In genomic region chr9:57547869-57548268, GRCm38 (mm10) we compare ENCODE assay signal across 25 mouse cellular contexts. TPM values are rescaled to one million over a fixed set of nuclear protein-coding genes. Genes with fewer than 3 reads are reported as not detected.
DNase-seq lines count a peak whose midpoint lies in the region; ATAC-seq and TF ChIP-seq lines count a peak whose summit lies in the region.
"Had no signal": no experiment of that assay in that cellular context is flagged by ENCODE, and none has a peak within 500 bp of the region (broad histone marks: within the 10 kb centered on the region; RNA-seq: fewer than 3 reads in every experiment).

No protein-coding gene starts in this region.

- H3K9ac ChIP-seq in heart, adult 2 months (ENCODE audit: low read depth, low read length), result no peak overlapping the region
- no peak overlapping the region for H3K9ac ChIP-seq in heart, embryonic 12.5 days
- H3K9ac ChIP-seq in liver, embryonic 14.5 days (replicated peaks), result no peak overlapping the region
- no peak overlapping the region for H3K9ac ChIP-seq in liver, embryonic 11.5 days (ENCODE audit: low read depth, low read length)
- H3K9ac ChIP-seq in ES-E14 (ENCODE audit: insufficient read depth, low read depth, low read length, poor library complexity, severe bottlenecking), result no peak overlapping the region
- no peak overlapping the region for H3K9ac ChIP-seq in stomach, embryonic 15.5 days
- H3K9ac ChIP-seq: forebrain, embryonic 15.5 days; hindbrain, embryonic 15.5 days; limb, embryonic 15.5 days; lung, embryonic 15.5 days; neural tube, embryonic 12.5 days had no signal

- no peak overlapping the region for H3K4me2 ChIP-seq in heart, embryonic 12.5 days
- H3K4me2 ChIP-seq in liver, embryonic 14.5 days (ENCODE audit: low read depth), result peak overlapping the region; percentile 1; the same call in 1 of the 2 replicates
- no peak overlapping the region for H3K4me2 ChIP-seq in liver, embryonic 11.5 days
- H3K4me2 ChIP-seq in stomach, embryonic 15.5 days, result no peak overlapping the region
- H3K4me2 ChIP-seq: forebrain, embryonic 15.5 days; hindbrain, embryonic 15.5 days; limb, embryonic 15.5 days; lung, embryonic 15.5 days; neural tube, embryonic 12.5 days had no signal

- no peak overlapping the region for H3K4me3 ChIP-seq in heart, adult 2 months
- H3K4me3 ChIP-seq in heart, embryonic 12.5 days, result no peak overlapping the region
- no peak overlapping the region for H3K4me3 ChIP-seq in liver, embryonic 14.5 days (ENCODE audit: insufficient read depth in 1 of 2, low read depth in 2 of 2, low read length in 2 of 2)
- no peak overlapping the region for H3K4me3 ChIP-seq in liver, embryonic 11.5 days (ENCODE audit: low read depth, low read length)
- peak overlapping the region; percentile 3 to 10; a peak in 2 of 4 replicates for H3K4me3 ChIP-seq in ES-E14 (ENCODE audit: insufficient read depth in 1 of 2, low read depth in 1 of 2, low read length in 2 of 2, poor library complexity in 1 of 2, severe bottlenecking in 1 of 2)
- no peak overlapping the region for H3K4me3 ChIP-seq in stomach, embryonic 15.5 days (replicated peaks)
- no peak overlapping the region for H3K4me3 ChIP-seq in lung, adult 2 months (replicated peaks; ENCODE audit: extremely low read depth, low read depth, low read length)
- no peak overlapping the region for H3K4me3 ChIP-seq in forebrain, embryonic 10.5 days
- H3K4me3 ChIP-seq: forebrain, embryonic 15.5 days; hindbrain, embryonic 10.5 days; hindbrain, embryonic 15.5 days; limb, embryonic 10.5 days; limb, embryonic 15.5 days; lung, embryonic 15.5 days; neural tube, embryonic 12.5 days had no signal

- H3K79me2 ChIP-seq in heart, adult 2 months (replicated peaks; ENCODE audit: control insufficient read depth, insufficient read depth, low read length), result no peaks in the 10 kb centered on the region; the same call in 1 of the 2 replicates

- TF ChIP-seq POLR2A in heart, adult 2 months (IDR thresholded peaks at IDR 0.05; ENCODE audit: insufficient read depth, low read depth, low read length), result no peak
- TF ChIP-seq POLR2A in lung, adult 2 months (IDR thresholded peaks at IDR 0.05; ENCODE audit: borderline replicate concordance, extremely low read depth, low read depth, low read length), result no peak

- in situ Hi-C loops in ES-E14 (cut with MboI; ENCODE audit: low sequenced_read_pairs in 2 of 2, unreplicated experiment in 2 of 2), result no loop called here

- H3K9me3 ChIP-seq in heart, embryonic 12.5 days (replicated peaks), result no peaks in the 10 kb centered on the region
- no peaks in the 10 kb centered on the region for H3K9me3 ChIP-seq in liver, embryonic 14.5 days (ENCODE audit: control insufficient read depth, low read length)
- no peaks in the 10 kb centered on the region for H3K9me3 ChIP-seq in liver, embryonic 11.5 days (ENCODE audit: control insufficient read depth, low read length)
- no peaks in the 10 kb centered on the region; the same call in 1 of the 2 replicates for H3K9me3 ChIP-seq in ES-E14 (ENCODE audit: control insufficient read depth, insufficient read depth, low read depth, low read length)
- no peaks in the 10 kb centered on the region for H3K9me3 ChIP-seq in stomach, embryonic 15.5 days
- no peaks in the 10 kb centered on the region for H3K9me3 ChIP-seq in forebrain, embryonic 10.5 days
- H3K9me3 ChIP-seq: forebrain, embryonic 15.5 days; hindbrain, embryonic 10.5 days; hindbrain, embryonic 15.5 days; limb, embryonic 10.5 days; limb, embryonic 15.5 days; lung, embryonic 15.5 days; neural tube, embryonic 12.5 days had no signal

- no peaks in the 10 kb centered on the region for H3K27me3 ChIP-seq in heart, adult 2 months (ENCODE audit: control insufficient read depth, insufficient read depth, low read length)
- no peaks in the 10 kb centered on the region for H3K27me3 ChIP-seq in heart, embryonic 12.5 days (replicated peaks)
- no peaks in the 10 kb centered on the region for H3K27me3 ChIP-seq in liver, embryonic 14.5 days (ENCODE audit: control insufficient read depth, insufficient read depth, low read length)
- no peaks in the 10 kb centered on the region for H3K27me3 ChIP-seq in liver, embryonic 11.5 days (replicated peaks; ENCODE audit: control insufficient read depth, insufficient read depth, low read length)
- no peaks in the 10 kb centered on the region for H3K27me3 ChIP-seq in stomach, embryonic 15.5 days (replicated peaks)
- no peaks in the 10 kb centered on the region for H3K27me3 ChIP-seq in forebrain, embryonic 10.5 days (ENCODE audit: poor library complexity, severe bottlenecking)
- H3K27me3 ChIP-seq: forebrain, embryonic 15.5 days; hindbrain, embryonic 15.5 days; limb, embryonic 15.5 days; lung, embryonic 15.5 days; neural tube, embryonic 12.5 days had no signal

- H3K27ac ChIP-seq in heart, adult 2 months, result peak overlapping the region; percentile 26; the same call in 1 of the 2 replicates
- no peak overlapping the region for H3K27ac ChIP-seq in heart, embryonic 12.5 days (ENCODE audit: poor library complexity, severe bottlenecking)
- H3K27ac ChIP-seq in liver, embryonic 14.5 days, result no peak overlapping the region
- no peak overlapping the region for H3K27ac ChIP-seq in liver, embryonic 11.5 days (ENCODE audit: low read depth, low read length)
- H3K27ac ChIP-seq in ES-E14 (ENCODE audit: insufficient read depth, low read depth, low read length, poor library complexity, severe bottlenecking), result no peak overlapping the region
- H3K27ac ChIP-seq in stomach, embryonic 15.5 days, result peak overlapping the region; percentile 11; the same call in 1 of the 2 replicates
- no peak overlapping the region for H3K27ac ChIP-seq in forebrain, embryonic 10.5 days
- H3K27ac ChIP-seq: forebrain, embryonic 15.5 days; hindbrain, embryonic 10.5 days; hindbrain, embryonic 15.5 days; limb, embryonic 10.5 days; limb, embryonic 15.5 days; lung, embryonic 15.5 days; neural tube, embryonic 12.5 days had no signal

- 78% methylated on average over 11 of the region's 11 CpGs for WGBS in heart, adult 2 months
- WGBS in heart, embryonic 12.5 days, result 84% methylated on average over 11 of the region's 11 CpGs
- WGBS in liver, embryonic 14.5 days (ENCODE audit: insufficient replicate concordance), result 72% methylated on average over 11 of the region's 11 CpGs
- 86% methylated on average over 11 of the region's 11 CpGs for whole genome bisulfite sequencing in liver, embryonic 11.5 days
- 86% methylated on average over 11 of the region's 11 CpGs for WGBS in stomach, embryonic 15.5 days
- WGBS in lung, adult 2 months, result 80% methylated on average over 11 of the region's 11 CpGs
- 93% methylated on average over 11 of the region's 11 CpGs for WGBS in forebrain, embryonic 10.5 days

- TF ChIP-seq EP300 in heart, adult 2 months (IDR thresholded peaks at IDR 0.05; ENCODE audit: insufficient read depth, low read depth, low read length), result no peak
- no peak for TF ChIP-seq EP300 in liver, embryonic 14.5 days (IDR thresholded peaks at IDR 0.05; ENCODE audit: low read depth)

- no peak for TF ChIP-seq CTCF in heart, adult 2 months (IDR thresholded peaks at IDR 0.05)
- TF ChIP-seq CTCF in liver, embryonic 14.5 days (IDR thresholded peaks at IDR 0.05; ENCODE audit: low read depth), result no peak
- no peak for TF ChIP-seq CTCF in lung, adult 2 months (IDR thresholded peaks at IDR 0.05; ENCODE audit: insufficient read depth, low read length)

- no peak for ATAC-seq in heart, embryonic 12.5 days (ENCODE audit: insufficient number of reproducible peaks, low FRiP score)
- no peak for ATAC-seq in liver, embryonic 14.5 days (ENCODE audit: insufficient read depth)
- ATAC-seq in liver, embryonic 11.5 days (replicated peaks; ENCODE audit: low FRiP score), result no peak
- no peak for ATAC-seq in stomach, embryonic 15.5 days (ENCODE audit: insufficient read depth, low FRiP score, low read depth)
- ATAC-seq: forebrain, embryonic 15.5 days; inflammation-experienced regulatory T-cells, adult 6 months had no signal

- H3K36me3 ChIP-seq in heart, adult 2 months (ENCODE audit: control insufficient read depth, insufficient read depth, low read length), result peaks cover 4% of the 10 kb centered on the region; the same call in 1 of the 2 replicates
- peaks cover 63% of the 10 kb centered on the region for H3K36me3 ChIP-seq in heart, embryonic 12.5 days
- H3K36me3 ChIP-seq in liver, embryonic 14.5 days (replicated peaks; ENCODE audit: control insufficient read depth, insufficient read depth, low read depth), result no peaks in the 10 kb centered on the region; the same call in 1 of the 2 replicates
- peaks cover 36% of the 10 kb centered on the region for H3K36me3 ChIP-seq in liver, embryonic 11.5 days (ENCODE audit: control insufficient read depth, insufficient read depth, low read length)
- H3K36me3 ChIP-seq in ES-E14 (ENCODE audit: control insufficient read depth, insufficient read depth, low read length, poor library complexity, severe bottlenecking), result peaks cover 6% of the 10 kb centered on the region
- peaks cover 24% of the 10 kb centered on the region for H3K36me3 ChIP-seq in stomach, embryonic 15.5 days
- peaks cover 79% of the 10 kb centered on the region for H3K36me3 ChIP-seq in forebrain, embryonic 10.5 days (replicated peaks)

- peaks cover 15% of the 10 kb centered on the region for H3K4me1 ChIP-seq in heart, adult 2 months (ENCODE audit: control insufficient read depth, insufficient read depth, low read length)
- peaks cover 42% of the 10 kb centered on the region for H3K4me1 ChIP-seq in heart, embryonic 12.5 days (replicated peaks)
- peaks cover 4 to 17% of the 10 kb centered on the region in 2 experiments for H3K4me1 ChIP-seq in liver, embryonic 14.5 days (replicated peaks; ENCODE audit: control insufficient read depth in 2 of 2, insufficient read depth in 2 of 2, low read length in 1 of 2)
- H3K4me1 ChIP-seq in liver, embryonic 11.5 days (replicated peaks; ENCODE audit: control insufficient read depth, insufficient read depth, low read length), result peaks cover 20% of the 10 kb centered on the region; the same call in 1 of the 2 replicates
- peaks cover 1 to 10% of the 10 kb centered on the region in 2 experiments; a peak in 2 of 4 replicates for H3K4me1 ChIP-seq in ES-E14 (ENCODE audit: control insufficient read depth in 2 of 2, insufficient read depth in 2 of 2, low read length in 2 of 2, poor library complexity in 1 of 2)
- H3K4me1 ChIP-seq in stomach, embryonic 15.5 days, result peaks cover 4% of the 10 kb centered on the region; the same call in 1 of the 2 replicates
- peaks cover 2% of the 10 kb centered on the region; the same call in 1 of the 2 replicates for H3K4me1 ChIP-seq in lung, adult 2 months (ENCODE audit: control insufficient read depth, insufficient read depth, low read length)
- peaks cover 11% of the 10 kb centered on the region for H3K4me1 ChIP-seq in forebrain, embryonic 10.5 days

- DNase-seq in heart, adult 2 months, result no peak
- DNase-seq in liver, embryonic 14.5 days (ENCODE audit: low read depth in 3 of 3, low spot score in 3 of 3), result no peak
- DNase-seq in liver, embryonic 11.5 days (ENCODE audit: low spot score), result no peak
- no peak for DNase-seq in ES-E14 (ENCODE audit: low read depth, low spot score)
- DNase-seq in lung, adult 2 months, result no peak
- no peak for DNase-seq in forebrain, embryonic 10.5 days (ENCODE audit: extremely low spot score, low spot score)
- DNase-seq: adrenal gland, postnatal 10 days; cerebellum, adult 8-10 months; kidney, postnatal 36 days; layer of hippocampus, postnatal 36 days; lung, postnatal 4 days; midbrain, embryonic 14.5 days; right cerebral cortex, postnatal 4 days; thymus, adult 2 months; thymus, postnatal 36 days had no signal

- intact Hi-C loops in heart, adult 2 months (cut with DNase I), result no loop called here

RNA-seq across cellular contexts. Expression of gene Mpi, which starts 4.7 kb away (rescaled TPM):
- total RNA-seq in heart, adult 2 months (2021), result 100 to 1,000 TPM; 119 to 132 TPM
- 146 and 266 TPM in 2 replicates for polyA plus RNA-seq in heart, adult 2 months (2012; rRNA removed)
- 75.6 and 82.6 TPM in 2 replicates for polyA plus RNA-seq in heart, embryonic 12.5 days (2016; fragmentation: Nextera tagmentation; extraction: Ambion mirVana)
- 8.1 and 8.5 TPM in 2 replicates for polyA plus RNA-seq in liver, embryonic 14.5 days (2012; rRNA removed)
- 6.7 and 7.9 TPM in 2 replicates for polyA plus RNA-seq in liver, embryonic 14.5 days (2014; fragmentation: Nextera tagmentation; extraction: Ambion mirVana)
- polyA plus RNA-seq in liver, embryonic 11.5 days (2014; fragmentation: Nextera tagmentation; extraction: Ambion mirVana), result 25.8 and 28.0 TPM in 2 replicates
- 42.3 and 45.2 TPM in 2 replicates for total RNA-seq in ES-E14 (2012; rRNA removed)
- polyA plus RNA-seq in stomach, embryonic 15.5 days (2015; fragmentation: Nextera tagmentation; extraction: Ambion mirVana), result 38.9 and 48.4 TPM in 2 replicates
- 18.1 and 28.4 TPM in 2 replicates for polyA plus RNA-seq in lung, adult 2 months (2012; rRNA removed)
- polyA plus RNA-seq in forebrain, embryonic 10.5 days (2016; fragmentation: Nextera tagmentation; extraction: Ambion mirVana), result 63.2 and 66.9 TPM in 2 replicates

RNA-seq across cellular contexts. Expression of gene Fam219b, which starts 10.5 kb away (rescaled TPM):
- total RNA-seq in heart, adult 2 months (2021), result 1 to 10 TPM; 8.1 to 8.3 TPM
- polyA plus RNA-seq in heart, adult 2 months (2012; rRNA removed), result 3.1 and 4.7 TPM in 2 replicates
- 12.8 TPM in 2 replicates for polyA plus RNA-seq in heart, embryonic 12.5 days (2016; fragmentation: Nextera tagmentation; extraction: Ambion mirVana)
- polyA plus RNA-seq in liver, embryonic 14.5 days (2012; rRNA removed), result 2.0 and 3.1 TPM in 2 replicates
- 4.8 and 5.9 TPM in 2 replicates for polyA plus RNA-seq in liver, embryonic 14.5 days (2014; fragmentation: Nextera tagmentation; extraction: Ambion mirVana)
- polyA plus RNA-seq in liver, embryonic 11.5 days (2014; fragmentation: Nextera tagmentation; extraction: Ambion mirVana), result 14.8 and 15.7 TPM in 2 replicates
- total RNA-seq in ES-E14 (2012; rRNA removed), result 10.2 and 10.8 TPM in 2 replicates
- polyA plus RNA-seq in stomach, embryonic 15.5 days (2015; fragmentation: Nextera tagmentation; extraction: Ambion mirVana), result 18.7 and 19.7 TPM in 2 replicates
- 9.5 and 16.9 TPM in 2 replicates for polyA plus RNA-seq in lung, adult 2 months (2012; rRNA removed)
- 17.7 and 18.7 TPM in 2 replicates for polyA plus RNA-seq in forebrain, embryonic 10.5 days (2016; fragmentation: Nextera tagmentation; extraction: Ambion mirVana)

RNA-seq across cellular contexts. Expression of gene Scamp2, which starts 12.9 kb away (rescaled TPM):
- total RNA-seq in heart, adult 2 months (2021), result 10 to 100 TPM; 25.7 to 26.7 TPM
- polyA plus RNA-seq in heart, adult 2 months (2012; rRNA removed), result 43.9 and 54.8 TPM in 2 replicates
- 52.5 and 55.6 TPM in 2 replicates for polyA plus RNA-seq in heart, embryonic 12.5 days (2016; fragmentation: Nextera tagmentation; extraction: Ambion mirVana)
- 13.9 and 15.6 TPM in 2 replicates for polyA plus RNA-seq in liver, embryonic 14.5 days (2012; rRNA removed)
- 20.7 and 21.1 TPM in 2 replicates for polyA plus RNA-seq in liver, embryonic 14.5 days (2014; fragmentation: Nextera tagmentation; extraction: Ambion mirVana)
- polyA plus RNA-seq in liver, embryonic 11.5 days (2014; fragmentation: Nextera tagmentation; extraction: Ambion mirVana), result 47.6 and 50.3 TPM in 2 replicates
- total RNA-seq in ES-E14 (2012; rRNA removed), result 51.7 and 79.6 TPM in 2 replicates
- polyA plus RNA-seq in stomach, embryonic 15.5 days (2015; fragmentation: Nextera tagmentation; extraction: Ambion mirVana), result 76.6 and 84.2 TPM in 2 replicates
- 83.0 and 103 TPM in 2 replicates for polyA plus RNA-seq in lung, adult 2 months (2012; rRNA removed)
- polyA plus RNA-seq in forebrain, embryonic 10.5 days (2016; fragmentation: Nextera tagmentation; extraction: Ambion mirVana), result 51.1 and 52.8 TPM in 2 replicates

RNA-seq across cellular contexts. Expression of gene Cox5a, which starts 26.8 kb away (rescaled TPM):
- total RNA-seq in heart, adult 2 months (2021), result 1,000 to 10,000 TPM; 2,350 to 2,717 TPM
- 1,522 and 1,780 TPM in 2 replicates for polyA plus RNA-seq in heart, adult 2 months (2012; rRNA removed)
- 1,377 and 1,385 TPM in 2 replicates for polyA plus RNA-seq in heart, embryonic 12.5 days (2016; fragmentation: Nextera tagmentation; extraction: Ambion mirVana)
- polyA plus RNA-seq in liver, embryonic 14.5 days (2012; rRNA removed), result 104 and 121 TPM in 2 replicates
- 316 and 317 TPM in 2 replicates for polyA plus RNA-seq in liver, embryonic 14.5 days (2014; fragmentation: Nextera tagmentation; extraction: Ambion mirVana)
- 519 and 531 TPM in 2 replicates for polyA plus RNA-seq in liver, embryonic 11.5 days (2014; fragmentation: Nextera tagmentation; extraction: Ambion mirVana)
- 390 TPM in 2 replicates for total RNA-seq in ES-E14 (2012; rRNA removed)
- 621 and 623 TPM in 2 replicates for polyA plus RNA-seq in stomach, embryonic 15.5 days (2015; fragmentation: Nextera tagmentation; extraction: Ambion mirVana)
- polyA plus RNA-seq in lung, adult 2 months (2012; rRNA removed), result 166 and 181 TPM in 2 replicates
- 686 and 693 TPM in 2 replicates for polyA plus RNA-seq in forebrain, embryonic 10.5 days (2016; fragmentation: Nextera tagmentation; extraction: Ambion mirVana)

RNA-seq across cellular contexts. Expression of gene Ulk3, which starts 41.4 kb away (rescaled TPM):
- total RNA-seq in heart, adult 2 months (2021), result 1 to 10 TPM; 5.7 to 6.7 TPM
- polyA plus RNA-seq in heart, adult 2 months (2012; rRNA removed), result 19.1 and 23.3 TPM in 2 replicates
- polyA plus RNA-seq in heart, embryonic 12.5 days (2016; fragmentation: Nextera tagmentation; extraction: Ambion mirVana), result 18.1 and 19.5 TPM in 2 replicates
- polyA plus RNA-seq in liver, embryonic 14.5 days (2012; rRNA removed), result 4.5 and 5.1 TPM in 2 replicates
- polyA plus RNA-seq in liver, embryonic 14.5 days (2014; fragmentation: Nextera tagmentation; extraction: Ambion mirVana), result 2.0 and 2.3 TPM in 2 replicates
- polyA plus RNA-seq in liver, embryonic 11.5 days (2014; fragmentation: Nextera tagmentation; extraction: Ambion mirVana), result 8.4 and 11.6 TPM in 2 replicates
- total RNA-seq in ES-E14 (2012; rRNA removed), result 7.3 and 16.5 TPM in 2 replicates
- polyA plus RNA-seq in stomach, embryonic 15.5 days (2015; fragmentation: Nextera tagmentation; extraction: Ambion mirVana), result 17.4 and 19.2 TPM in 2 replicates
- polyA plus RNA-seq in lung, adult 2 months (2012; rRNA removed), result 23.2 and 34.2 TPM in 2 replicates
- 12.8 and 14.7 TPM in 2 replicates for polyA plus RNA-seq in forebrain, embryonic 10.5 days (2016; fragmentation: Nextera tagmentation; extraction: Ambion mirVana)

Comparison
In these comparisons a context has a peak if more than half of its experiments do, and no peak if none do; other contexts are left out.
1. H3K27ac ChIP-seq: peak in heart, adult 2 months (single experiment) and stomach, embryonic 15.5 days (single experiment); none in heart, embryonic 12.5 days (single experiment), liver, embryonic 14.5 days (single experiment), liver, embryonic 11.5 days (single experiment), ES-E14 (single experiment) and forebrain, embryonic 10.5 days (single experiment).
2. H3K4me3 ChIP-seq: peak in ES-E14 (2 of 2); none in heart, adult 2 months (single experiment), heart, embryonic 12.5 days (single experiment), liver, embryonic 14.5 days (0 of 2), liver, embryonic 11.5 days (single experiment), stomach, embryonic 15.5 days (single experiment), lung, adult 2 months (single experiment) and forebrain, embryonic 10.5 days (single experiment).